Mouse (Mus musculus): ENCODE data around the gene Pla2g15.

Gene Pla2g15

GRCm38 (mm10) chr8:106158381-106158780 is 8.2 kb downstream of the Pla2g15 start:
- in situ Hi-C loops (cut with MboI; ENCODE audit: unreplicated experiment in 2 of 2) = loop anchor here in 1 of 2 experiments (10.0 to 25.0 kb wide), 2 partner anchors 486 to 821 kb away; partner anchors contain the start of genes Fhod1, Lrrc29, Slc9a5 and Tmem208

GRCm38 (mm10) chr8:106159876-106160275 is 9.7 kb downstream of the Pla2g15 start:
- in situ Hi-C loops (cut with MboI; ENCODE audit: unreplicated experiment in 2 of 2) = loop anchor here in 1 of 2 experiments (10.0 to 25.0 kb wide), 2 partner anchors 485 to 823 kb away; partner anchors contain the start of genes Fhod1, Lrrc29, Slc9a5 and Tmem208

GRCm38 (mm10) chr8:106163251-106163650 is 13.1 kb downstream of the Pla2g15 start:
- in situ Hi-C loops (cut with MboI; ENCODE audit: unreplicated experiment in 2 of 2) = loop anchor here in 1 of 2 experiments (25.0 kb wide), 1 partner anchor 826 kb away; the partner anchor contains the start of genes Fhod1, Lrrc29, Slc9a5 and Tmem208

DNA sequence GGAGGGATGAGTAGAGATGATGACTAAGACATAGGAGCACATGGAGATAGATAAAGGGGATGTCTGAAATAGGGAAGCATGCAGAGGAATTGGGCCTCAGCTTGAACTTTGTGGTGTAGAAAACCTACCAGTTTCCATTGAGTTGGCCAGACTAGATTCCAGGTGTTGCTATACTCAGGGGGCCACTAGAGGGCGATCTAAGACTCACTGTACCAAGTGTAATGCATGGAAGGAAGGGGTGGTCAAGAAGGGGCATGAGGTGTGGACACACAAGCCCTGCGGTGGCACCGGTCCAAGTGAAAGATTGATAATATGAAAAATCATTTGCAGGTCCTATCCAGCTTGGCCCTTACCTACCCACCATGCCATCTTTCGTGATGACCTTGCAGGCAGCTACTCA is 15.3 kb downstream of the Pla2g15 start:
- in situ Hi-C loops (cut with MboI; ENCODE audit: unreplicated experiment in 2 of 2) = loop anchor here in 1 of 2 experiments (25.0 kb wide), 1 partner anchor 828 kb away; the partner anchor contains the start of genes Fhod1, Lrrc29, Slc9a5 and Tmem208

DNA sequence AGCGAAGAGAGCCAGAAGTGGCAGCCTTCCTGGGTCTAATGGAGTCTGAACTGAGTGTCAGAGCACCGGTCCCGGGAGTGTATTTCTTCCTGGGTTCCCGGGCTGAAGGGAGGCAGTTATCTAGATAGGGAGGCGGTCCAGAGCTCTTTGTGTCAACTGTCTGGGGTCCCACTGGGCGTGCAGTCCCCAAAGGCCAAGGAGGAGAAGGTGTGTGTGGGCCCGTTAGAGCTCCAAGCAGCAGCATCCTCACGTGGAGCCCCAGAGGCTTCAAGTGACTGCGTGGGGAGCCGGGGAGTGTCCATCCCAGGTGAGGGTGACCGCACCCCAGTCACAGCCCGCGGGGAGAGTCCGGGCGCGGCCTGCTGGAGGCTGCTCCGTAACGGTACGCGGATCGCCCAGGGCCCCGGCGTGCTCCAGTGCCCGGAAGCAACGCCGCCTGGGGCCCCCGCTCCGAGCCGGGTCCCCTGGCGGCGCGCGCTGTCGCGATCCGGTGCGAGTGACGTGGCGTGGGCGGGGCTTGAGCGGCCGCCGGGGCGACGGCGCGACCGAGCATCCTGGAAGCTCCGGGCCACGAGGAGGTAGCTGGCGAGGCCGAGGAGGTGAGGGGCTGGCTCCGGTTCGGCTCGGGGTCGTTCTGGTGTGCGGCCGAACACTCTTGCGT is 18.3 kb downstream of the Pla2g15 start, which contains the start of gene Slc7a6:
Slc7a6 (plus strand) TSS at position 502 of the 661 bp plus-strand sequence.
- in situ Hi-C loops (cut with MboI; ENCODE audit: unreplicated experiment in 2 of 2) = loop anchor here in 1 of 2 experiments (25.0 kb wide), 1 partner anchor 831 kb away; the partner anchor contains the start of genes Fhod1, Lrrc29, Slc9a5 and Tmem208

GRCm38 (mm10) chr8:106169017-106169933 is 19.1 kb downstream of the Pla2g15 start:
- in situ Hi-C loops (cut with MboI; ENCODE audit: unreplicated experiment in 2 of 2) = loop anchor here in 1 of 2 experiments (25.0 kb wide), 1 partner anchor 832 kb away; the partner anchor contains the start of genes Fhod1, Lrrc29, Slc9a5 and Tmem208

DNA sequence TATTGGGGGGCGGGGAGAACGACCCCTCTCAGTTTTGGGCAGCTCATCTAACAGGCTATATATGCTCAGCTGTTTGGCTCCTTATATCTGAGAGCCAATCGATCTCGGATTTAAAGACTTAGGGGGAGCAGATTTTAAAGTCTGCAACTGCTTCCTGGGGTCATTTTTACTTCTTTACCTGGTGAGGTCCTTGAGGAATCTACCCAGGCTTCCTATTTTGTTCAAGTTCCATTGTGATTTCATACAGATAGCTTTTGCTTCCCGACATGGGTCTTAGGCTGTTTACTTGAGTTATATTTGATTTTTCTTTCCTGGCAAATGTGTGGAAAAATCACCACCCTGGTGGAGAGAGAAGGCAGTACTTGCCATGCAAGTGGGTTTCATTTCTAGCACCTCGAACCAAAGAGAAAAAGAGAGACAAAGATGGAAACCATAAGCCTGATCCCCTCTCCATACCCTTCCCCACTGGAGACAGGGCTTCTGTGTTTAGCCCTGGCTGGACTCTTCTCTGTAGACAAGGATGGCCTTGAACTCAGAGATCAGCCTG is 19.8 kb downstream of the Pla2g15 start:
- in situ Hi-C loops (cut with MboI; ENCODE audit: unreplicated experiment in 2 of 2) = loop anchor here in 1 of 2 experiments (25.0 kb wide), 1 partner anchor 833 kb away; the partner anchor contains the start of genes Fhod1, Lrrc29, Slc9a5 and Tmem208

DNA sequence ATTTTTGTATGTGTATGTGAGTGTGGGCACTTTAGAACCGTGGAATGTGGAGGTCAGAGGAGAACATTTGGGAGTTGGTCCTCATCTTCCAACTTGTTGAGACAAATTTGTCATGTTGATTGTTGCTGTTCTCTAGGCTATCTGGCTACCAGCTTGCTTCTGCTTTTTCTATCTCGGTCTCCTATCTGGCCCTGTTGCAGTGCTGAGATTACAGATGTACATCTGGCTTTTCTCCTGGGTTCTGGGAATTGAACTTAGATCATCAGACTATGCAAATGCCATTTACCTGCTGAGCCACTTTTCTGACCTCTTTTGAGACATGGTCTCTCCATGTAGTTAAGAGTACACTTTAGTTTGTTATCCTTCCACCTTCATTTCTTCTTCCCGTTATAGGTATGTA is 23.4 kb downstream of the Pla2g15 start:
- in situ Hi-C loops (cut with MboI; ENCODE audit: unreplicated experiment in 2 of 2) = loop anchor here in 1 of 2 experiments (25.0 kb wide), 1 partner anchor 836 kb away; the partner anchor contains the start of genes Fhod1, Lrrc29, Slc9a5 and Tmem208

DNA sequence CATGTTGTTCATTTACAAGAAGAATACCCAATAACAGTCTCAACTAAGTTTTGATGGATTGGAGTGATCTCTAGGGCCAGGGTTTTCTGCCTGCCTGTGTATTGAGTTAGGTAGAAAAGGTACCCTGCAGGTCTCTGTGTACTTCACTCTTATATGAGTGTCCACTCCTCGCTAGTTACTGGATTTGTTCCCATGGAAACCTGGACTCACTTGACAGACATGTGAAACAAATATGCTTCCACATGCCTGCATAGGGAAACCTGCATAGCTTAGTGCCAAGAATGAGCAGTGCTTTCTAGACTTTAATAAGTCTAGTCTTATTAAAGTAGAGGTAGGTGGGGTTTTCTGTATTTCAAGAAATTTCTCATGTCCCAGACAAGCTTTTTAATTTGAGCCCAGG is 26.7 kb downstream of the Pla2g15 start:
- in situ Hi-C loops (cut with MboI; ENCODE audit: unreplicated experiment in 2 of 2) = no loop called here

GRCm38 (mm10) chr8:106177594-106177993 is 27.4 kb downstream of the Pla2g15 start:
- in situ Hi-C loops (cut with MboI; ENCODE audit: unreplicated experiment in 2 of 2) = no loop called here

DNA sequence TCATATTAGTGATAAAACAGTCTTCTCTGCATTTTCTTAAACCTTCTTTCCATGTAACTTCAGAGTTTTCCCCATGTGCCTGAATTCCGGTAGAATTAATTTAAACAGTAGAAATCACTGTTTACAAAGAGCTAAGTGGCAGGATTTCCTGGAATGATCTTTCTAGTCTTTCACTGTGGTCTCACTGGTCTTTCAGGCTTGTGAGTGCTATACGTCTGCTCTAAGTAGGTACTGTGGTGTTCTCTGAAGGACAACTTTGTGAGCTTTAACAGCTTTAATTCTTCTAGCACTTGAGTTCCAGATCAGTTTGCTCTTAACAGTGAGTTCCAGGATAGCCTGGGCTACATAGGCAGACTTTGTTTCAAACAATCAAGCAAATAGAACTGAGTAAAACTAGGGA is 28.2 kb downstream of the Pla2g15 start:
- in situ Hi-C loops (cut with MboI; ENCODE audit: unreplicated experiment in 2 of 2) = no loop called here

DNA sequence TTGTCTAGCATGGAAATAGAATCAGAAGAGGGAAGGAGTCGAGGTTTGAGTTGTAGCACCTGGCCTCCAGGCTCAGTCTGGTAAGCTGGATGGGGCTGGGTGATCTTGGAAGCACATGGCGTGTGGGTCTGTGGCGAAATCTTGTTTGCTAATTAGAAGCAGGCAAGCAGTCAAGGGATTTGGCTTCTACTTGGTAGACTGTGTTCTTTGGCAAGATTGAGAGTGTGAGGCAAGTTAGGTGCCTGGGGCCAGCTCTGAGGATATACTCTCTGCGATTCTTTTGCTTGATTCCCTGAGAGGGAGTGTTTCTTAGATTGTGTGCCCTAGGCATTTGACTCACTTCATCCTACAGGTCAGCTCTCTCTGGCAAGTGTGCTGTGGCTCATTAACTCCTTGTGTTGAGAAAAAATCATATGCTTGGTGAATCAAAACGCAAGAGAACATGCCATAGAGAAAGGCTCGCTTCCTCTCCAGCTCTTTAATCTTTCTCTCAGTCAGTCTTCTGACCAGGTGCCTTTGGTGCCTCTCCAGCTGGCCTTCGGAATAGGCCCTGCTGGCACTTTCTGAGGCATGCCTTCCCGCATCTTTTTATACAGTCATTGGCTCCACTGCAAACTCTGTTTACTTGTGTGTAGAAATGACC is 35.5 kb downstream of the Pla2g15 start:
- in situ Hi-C loops (cut with MboI; ENCODE audit: unreplicated experiment in 2 of 2) = no loop called here

DNA sequence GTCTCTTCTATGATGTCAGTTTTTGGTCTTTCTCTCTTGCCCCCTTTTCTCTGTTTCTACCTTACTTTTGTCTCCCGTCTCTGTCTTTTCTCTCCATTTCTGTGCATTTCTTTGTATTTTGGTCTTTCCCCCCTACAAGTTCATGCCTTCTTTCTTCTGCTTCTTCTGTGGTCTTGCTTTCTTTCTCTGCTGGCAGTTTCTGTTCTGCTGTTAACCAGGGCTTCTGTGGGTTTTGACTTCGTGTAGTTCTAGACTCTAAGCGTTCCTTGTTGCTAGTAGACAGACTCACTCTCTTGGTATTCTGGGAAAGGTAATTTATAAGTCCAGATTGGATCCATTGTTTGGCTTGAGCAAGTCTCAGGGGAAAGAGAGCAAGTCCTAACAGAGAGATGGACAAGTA is 36.2 kb downstream of the Pla2g15 start:
- in situ Hi-C loops (cut with MboI; ENCODE audit: unreplicated experiment in 2 of 2) = no loop called here

- in situ Hi-C loops (cut with MboI; ENCODE audit: unreplicated experiment in 2 of 2) = no loop called here
Observed at GRCm38 (mm10) chr8:106189162-106189561, 39.0 kb downstream of the Pla2g15 start.

DNA sequence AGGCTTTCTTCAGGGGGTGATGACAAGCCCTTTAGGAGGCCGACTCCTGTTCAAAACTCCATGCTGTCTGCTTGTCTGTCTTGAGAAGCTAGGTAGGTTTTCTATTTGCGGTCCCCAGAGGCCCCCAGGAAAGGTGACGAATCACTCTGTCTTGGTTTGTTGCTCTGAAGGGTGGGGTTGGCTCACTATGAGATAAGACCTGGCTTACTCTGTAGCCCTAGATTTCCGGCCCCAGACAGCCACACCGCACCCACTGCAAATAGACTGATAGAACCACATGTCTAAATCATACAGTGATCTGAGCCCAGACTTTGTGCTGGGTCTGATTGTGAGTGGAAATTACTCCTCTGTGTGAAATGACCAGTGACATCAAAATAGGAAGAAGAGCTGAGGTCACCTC is 41.4 kb downstream of the Pla2g15 start:
- in situ Hi-C loops (cut with MboI; ENCODE audit: unreplicated experiment in 2 of 2) = no loop called here

DNA sequence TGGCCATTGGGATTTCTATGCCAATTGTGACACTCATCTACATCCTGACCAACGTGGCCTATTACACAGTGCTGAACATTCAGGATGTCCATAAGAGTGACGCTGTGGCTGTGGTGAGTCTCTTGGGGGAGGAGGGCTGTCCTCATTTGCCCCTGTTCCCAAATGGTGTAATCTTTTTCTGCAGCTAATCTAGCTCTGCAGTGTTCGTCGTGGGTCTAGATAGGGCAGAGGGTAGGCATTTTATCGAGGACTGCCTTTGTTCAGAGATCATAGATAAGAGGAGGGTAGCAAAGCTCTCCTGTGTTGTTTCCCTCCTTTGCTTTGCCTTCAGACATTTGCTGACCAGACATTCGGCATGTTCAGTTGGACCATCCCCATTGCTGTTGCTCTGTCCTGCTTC is 43.0 kb downstream of the Pla2g15 start:
- in situ Hi-C loops (cut with MboI; ENCODE audit: unreplicated experiment in 2 of 2) = no loop called here

DNA sequence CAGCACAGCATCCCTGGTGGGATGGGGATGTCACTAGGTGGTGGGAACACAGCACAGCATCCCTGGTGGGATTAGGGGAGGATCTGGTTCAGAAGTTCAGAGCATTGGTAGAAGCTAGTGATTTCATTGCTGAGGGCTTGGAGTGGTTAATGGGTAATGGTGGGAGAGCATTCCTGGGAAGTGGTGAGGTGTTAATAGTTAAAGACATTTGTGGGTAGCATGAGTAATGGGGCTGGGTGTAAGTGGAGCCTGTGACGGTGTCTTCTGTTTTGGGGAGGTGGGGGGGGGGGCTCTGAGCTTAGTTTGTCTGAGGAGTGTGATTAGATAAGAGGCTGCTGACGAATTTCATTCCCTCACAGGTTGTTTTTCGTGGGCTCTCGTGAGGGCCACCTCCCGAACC is 43.9 kb downstream of the Pla2g15 start:
- in situ Hi-C loops (cut with MboI; ENCODE audit: unreplicated experiment in 2 of 2) = no loop called here

DNA sequence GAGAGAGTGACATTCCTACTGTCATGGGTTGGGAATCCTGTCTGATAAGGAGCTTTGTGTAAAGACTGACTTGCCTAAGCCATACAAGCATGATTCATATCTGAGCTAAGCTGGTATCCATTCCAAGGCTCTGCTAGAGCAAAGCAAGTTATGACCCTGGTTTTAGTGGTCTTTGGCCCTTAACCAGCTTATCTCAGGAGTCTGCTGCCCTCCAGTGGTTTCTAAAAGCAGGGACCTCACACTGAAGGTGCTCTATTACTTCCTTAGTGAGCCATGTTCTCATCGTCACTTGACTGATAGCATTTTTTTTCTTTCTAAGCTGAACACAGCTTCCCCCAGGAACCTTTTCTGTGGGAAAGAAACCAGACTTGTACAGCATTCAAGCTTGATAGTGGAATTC is 48.5 kb downstream of the Pla2g15 start:
- in situ Hi-C loops (cut with MboI; ENCODE audit: unreplicated experiment in 2 of 2) = loop anchor here (5.0 kb wide), 2 partner anchors 56 to 61 kb away; partner anchors contain the start of gene Esrp2 (in 1 of the 2)

GRCm38 (mm10) chr8:106199596-106199995 is 49.4 kb downstream of the Pla2g15 start:
- in situ Hi-C loops (cut with MboI; ENCODE audit: unreplicated experiment in 2 of 2) = loop anchor here (5.0 kb wide), 2 partner anchors 57 to 62 kb away; partner anchors contain the start of gene Esrp2 (in 1 of the 2)
